Mouse (Mus musculus): ENCODE measurements around the gene Scn8a. TPM values are rescaled to one million over a fixed set of nuclear protein-coding genes. Genes with fewer than 3 reads are reported as not detected.
A peak's percentile ranks its signal among the peaks of the same experiment; 100 is the strongest.

Scn8a gene
- total RNA-seq, 1 experiment from 2014 or later = 4.2 TPM

DNA sequence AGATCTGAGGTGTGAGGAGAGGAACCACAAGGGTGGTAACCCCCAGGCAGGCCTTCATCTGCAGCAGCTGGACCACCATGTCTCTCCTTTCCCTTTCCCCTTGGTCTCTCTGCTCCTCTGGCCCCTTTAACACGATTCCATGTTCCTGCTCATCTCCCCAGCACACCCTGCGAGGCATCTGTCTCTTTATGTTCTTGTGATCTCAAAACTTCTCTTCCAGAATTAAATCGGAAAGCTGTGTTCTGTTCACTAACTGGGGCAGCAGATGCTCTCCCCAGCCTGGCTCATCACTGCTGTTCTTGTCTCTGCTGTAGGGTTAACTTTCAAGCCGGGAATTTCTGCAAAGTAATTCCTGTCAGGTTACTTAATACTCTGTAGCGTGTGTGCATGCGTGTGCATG, 91.3 kb downstream of the Scn8a start:
- DNase-seq = no peak

DNA sequence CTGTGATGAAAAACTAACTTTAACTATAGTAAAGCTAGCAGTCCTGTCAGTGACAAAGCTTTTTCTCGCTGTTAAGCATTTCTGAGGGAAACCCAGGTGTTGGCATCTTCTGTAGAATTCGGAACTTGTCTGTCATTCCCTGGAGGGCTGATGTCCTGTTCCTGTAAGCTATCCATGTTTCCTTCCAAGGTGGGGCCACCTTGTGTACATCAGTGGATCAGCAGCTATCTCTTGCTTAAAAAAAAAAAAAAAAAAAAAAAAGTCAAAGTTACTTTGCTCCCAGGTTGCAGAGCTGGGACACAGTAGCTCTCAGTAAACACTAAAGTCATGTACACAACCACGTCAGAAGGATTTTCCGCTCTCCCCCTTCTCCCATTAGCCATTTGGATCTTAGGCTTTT, 91.9 kb downstream of the Scn8a start:
- no peak for DNase-seq

DNA sequence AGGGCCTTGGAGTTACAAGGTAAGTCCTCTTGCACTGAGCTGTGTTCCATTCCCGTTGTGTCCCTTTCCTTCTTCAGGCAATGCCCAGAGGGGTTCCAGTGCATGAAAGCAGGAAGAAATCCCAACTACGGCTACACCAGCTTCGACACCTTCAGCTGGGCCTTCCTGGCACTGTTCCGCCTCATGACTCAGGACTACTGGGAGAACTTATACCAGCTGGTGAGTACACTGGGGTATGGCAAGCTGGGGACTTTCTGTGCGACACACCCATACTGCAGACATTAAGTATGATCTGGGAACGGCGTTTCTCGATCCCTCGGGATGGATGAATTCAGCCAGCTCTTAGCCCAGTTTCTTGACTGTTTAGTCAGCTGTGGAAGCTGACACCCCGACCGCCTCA, 101.8 kb downstream of the Scn8a start:
- no peak for DNase-seq

DNA sequence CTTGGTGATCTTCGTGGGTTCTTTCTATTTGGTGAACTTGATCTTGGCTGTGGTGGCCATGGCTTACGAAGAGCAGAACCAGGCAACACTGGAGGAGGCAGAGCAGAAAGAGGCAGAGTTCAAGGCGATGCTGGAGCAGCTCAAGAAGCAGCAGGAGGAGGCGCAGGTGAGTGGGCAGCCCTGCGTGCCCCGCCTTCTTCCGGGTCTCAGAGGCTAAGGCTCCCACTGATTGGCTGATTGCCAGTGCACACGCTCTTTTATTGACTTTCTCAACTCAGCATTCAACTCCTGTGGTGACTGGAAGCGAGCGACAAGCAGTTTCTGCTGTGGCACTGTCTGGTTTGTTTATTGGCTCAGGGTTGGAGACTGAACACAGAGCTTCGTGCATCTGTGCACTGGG, 103.1 kb downstream of the Scn8a start:
- DNase-seq = no peak

DNA sequence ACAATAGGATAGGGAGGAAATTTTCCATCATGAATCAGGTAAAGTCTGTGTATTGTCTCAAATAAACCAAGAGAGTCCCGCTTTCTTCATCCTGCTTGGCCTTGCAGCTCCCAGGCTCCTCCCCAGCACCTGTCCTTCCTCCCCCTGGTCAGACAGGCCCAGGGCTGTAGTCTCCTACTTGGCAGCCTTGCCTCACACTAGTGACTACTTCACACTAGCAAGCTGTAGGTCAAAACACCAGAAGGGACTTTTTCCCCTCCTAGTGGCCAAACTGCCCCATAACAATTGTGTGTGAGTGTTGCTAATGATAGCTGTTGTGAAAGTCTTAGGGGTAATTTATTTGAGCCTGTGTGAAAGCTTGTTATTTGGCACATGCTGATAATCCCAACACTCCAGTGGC, 105.0 kb downstream of the Scn8a start:
- peak; percentile 31 for DNase-seq

DNA sequence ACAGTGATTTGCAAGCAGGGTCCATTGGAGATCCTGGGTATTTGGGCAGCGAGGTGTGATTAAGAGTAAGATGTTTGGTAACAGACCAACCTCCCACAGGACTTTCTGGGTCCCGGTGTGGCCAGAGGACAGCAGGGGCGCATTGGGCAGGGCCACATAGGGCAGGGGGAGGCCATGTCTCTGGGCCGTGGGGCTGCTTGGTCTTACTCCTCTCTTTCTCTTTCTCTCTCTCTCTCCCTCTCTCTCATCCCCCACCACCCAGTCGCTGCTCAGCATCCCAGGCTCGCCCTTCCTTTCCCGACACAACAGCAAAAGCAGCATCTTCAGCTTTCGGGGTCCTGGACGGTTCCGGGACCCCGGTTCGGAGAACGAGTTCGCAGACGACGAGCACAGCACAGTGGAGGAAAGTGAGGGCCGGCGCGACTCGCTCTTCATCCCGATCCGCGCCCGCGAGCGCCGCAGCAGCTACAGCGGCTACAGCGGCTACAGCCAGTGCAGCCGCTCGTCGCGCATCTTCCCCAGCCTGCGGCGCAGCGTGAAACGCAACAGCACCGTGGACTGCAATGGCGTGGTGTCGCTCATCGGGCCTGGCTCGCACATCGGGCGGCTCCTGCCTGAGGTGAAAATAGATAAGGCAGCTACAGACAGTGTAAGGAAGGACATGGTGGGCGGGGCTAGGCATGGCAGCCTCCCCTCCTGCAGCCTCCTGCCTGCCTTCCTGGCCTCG, 113.9 kb downstream of the Scn8a start:
- peak; percentile 67 for DNase-seq

DNA sequence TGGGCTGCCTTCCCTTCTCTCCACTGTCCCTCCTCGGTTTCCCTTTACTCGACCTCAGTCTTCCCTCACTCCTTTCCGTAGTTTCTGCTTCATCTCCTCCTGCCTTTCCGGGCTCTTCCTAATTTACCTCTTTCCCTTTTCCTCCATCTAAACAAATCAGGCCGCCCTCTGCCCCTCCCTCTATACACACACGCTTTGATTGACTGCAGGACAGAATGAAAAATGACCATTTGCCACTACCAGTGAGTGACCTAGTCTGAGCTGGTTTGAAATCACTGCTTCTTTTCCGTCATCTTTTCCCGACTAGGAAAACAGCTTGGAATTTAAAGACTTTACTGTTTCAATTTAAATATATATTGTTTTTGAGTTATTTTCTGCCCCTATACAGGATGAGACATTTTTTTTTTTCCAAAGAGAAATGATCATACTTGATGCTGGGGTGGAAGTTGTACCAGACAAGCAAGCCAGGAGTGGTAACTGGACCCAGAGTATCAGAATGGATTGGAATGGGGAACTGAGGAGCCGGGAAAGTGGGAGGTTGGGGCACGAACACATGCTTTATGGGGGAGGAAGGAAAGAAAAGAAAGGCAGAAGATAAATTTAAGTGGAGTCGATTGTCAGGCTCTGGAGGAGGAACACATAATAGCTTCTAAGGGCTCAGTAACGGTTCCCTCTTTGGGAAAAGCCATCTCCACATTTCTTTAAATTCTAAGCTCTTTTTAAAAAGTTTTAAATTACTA, 114.7 kb downstream of the Scn8a start:
- no peak for DNase-seq

DNA sequence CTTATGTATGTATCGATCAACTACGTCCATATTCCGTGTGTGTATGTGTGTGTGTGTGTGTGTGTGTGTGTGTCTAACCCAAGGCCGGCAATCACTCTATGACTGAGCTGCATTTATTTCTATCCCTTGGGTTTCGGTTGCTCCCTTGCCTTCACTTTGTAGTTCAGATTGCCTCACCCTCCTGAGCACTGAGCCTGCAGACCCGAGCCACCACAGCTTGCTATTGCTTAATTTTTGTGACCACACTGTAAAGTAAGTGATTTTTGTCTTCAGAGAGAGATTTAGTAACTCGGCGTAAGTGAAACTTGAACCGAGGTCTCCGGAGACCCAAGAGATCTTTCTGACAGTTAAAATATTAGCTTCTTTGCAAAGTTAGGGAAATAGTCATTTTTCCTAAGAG, 116.8 kb downstream of the Scn8a start:
- no peak for DNase-seq

DNA sequence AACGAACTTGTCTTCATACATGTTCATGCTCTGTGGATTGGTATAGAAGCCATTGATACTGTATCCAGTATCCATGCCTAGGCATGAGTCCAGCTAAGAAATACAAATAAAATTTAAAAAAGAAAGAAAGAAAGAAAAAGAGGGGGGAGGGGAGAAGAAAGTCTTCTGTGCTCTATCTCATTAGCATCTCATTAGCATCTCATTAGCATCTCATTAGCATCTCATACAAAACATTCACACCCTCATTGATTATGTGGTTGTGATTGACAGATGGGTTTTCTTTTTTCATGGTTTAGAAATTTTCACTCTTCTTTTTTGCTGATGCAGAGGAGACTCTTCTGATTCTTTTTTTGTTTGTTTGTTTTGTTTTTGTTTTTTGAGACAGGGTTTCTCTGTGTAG, 117.4 kb downstream of the Scn8a start:
- no peak for DNase-seq

DNA sequence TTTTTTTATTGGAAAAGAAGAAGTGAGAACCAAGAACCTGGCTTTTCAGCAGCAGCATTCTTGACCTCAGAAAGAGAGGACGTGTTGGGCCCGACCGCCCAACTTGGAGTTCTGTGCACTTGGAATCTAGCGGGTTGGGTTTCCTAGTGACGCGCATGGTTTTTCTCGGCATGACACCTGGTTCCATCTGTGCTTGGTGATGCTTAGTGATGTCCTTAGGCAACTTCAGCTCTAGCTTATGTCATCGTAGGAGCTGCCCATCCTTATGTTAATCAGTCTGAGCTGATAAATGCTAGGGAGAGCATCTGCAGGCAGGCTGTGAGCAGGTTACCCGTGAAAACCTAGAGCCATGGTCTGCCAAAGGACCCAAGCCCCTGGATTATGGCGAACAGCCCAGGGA, 120.6 kb downstream of the Scn8a start:
- DNase-seq = no peak

DNA sequence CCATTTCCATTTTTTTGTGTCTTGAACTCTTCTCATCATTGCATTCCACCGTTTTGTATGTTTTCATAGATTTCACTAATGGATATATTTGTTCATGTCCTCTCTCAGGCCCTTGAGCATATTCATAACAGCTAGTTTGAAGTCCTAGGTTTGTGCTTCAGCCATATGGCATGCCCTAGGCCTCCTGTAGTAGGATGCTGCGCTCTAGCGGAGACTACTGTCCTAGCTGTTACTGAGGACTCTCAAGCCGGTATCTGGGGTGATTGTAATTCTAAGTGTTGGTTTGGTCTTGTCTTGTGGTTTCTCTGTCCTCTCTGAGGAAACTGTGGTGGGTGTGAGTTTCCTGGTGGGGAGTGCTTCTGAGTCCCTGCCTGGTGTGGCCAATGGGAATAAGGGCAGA, 127.4 kb downstream of the Scn8a start:
- peak; percentile 53 for DNase-seq

DNA sequence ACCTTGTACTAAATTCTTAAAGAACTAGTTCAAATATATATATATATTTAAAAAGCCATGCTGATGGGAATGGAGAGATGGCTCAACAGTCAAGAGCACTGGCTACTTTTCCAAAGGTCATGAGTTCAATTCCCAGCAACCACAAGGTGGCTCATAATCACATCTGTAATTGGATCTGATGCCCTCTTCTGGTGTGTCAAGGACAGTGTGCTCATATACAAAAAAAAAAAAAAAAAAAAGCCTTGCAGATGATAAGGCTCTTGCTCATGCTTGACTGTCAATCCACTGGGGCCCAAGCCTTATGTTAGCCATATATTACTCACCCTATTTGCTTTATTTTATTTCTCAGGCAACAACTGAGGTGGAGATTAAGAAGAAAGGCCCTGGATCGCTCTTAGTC, 132.0 kb downstream of the Scn8a start:
- DNase-seq = no peak

DNA sequence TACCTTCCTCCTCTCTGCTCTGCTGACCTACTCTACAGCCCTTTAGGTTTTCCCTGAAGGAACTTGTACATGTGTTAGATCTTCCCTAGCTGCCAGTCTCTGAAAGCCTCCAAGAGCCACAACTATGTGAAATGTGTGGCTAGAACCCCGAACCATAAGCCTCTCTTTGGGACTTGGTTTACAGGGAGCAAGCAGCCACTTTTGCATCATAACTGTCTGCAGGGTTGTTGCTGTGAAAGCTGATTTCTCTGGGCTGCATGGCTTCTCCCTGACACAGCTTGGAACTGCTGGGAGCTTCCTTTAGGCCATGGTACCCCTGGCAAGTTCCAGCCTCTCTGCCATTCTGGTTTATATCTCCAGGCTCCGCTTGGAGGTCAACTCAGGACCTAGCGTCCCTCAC, 132.8 kb downstream of the Scn8a start:
- no peak for DNase-seq

DNA sequence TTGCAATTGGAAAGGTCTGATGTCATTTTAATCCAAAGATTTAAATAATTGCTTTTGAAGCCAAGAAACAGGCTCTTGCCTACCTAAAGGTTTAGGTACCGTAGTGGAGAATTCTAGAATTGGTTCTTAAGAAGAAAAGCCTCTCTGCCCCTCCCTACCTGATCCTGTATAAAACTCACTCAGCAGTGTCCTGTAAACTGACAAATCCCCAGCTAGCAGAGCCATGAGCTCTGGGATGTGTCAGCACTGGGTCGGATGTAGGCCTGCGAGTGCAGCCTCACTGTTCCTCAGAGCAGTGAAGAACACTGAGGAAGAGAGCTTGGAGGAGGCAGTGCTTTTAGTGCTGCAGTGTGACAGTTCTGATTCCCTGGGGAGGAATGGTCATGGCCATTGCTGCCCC, 134.9 kb downstream of the Scn8a start:
- no peak for DNase-seq

DNA sequence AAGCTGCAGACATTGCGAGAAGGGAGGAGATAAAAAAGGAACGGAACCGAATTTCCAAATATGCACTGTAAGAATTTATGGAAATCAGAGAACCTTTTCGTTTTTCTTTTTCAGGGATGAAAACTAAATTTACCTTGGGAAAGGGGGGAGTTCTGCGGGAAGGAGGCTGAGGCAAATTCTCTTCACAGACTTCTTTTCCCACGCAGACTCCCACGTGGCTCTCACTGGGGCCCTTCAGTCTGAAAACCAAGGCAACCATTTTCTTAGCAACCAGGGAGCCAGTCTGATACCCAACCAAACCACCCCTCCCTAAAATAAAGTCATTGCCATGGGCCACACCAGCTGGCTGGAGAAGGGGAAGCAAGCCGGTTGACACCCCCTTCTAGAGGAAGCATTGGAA, 136.1 kb downstream of the Scn8a start:
- no peak for DNase-seq

DNA sequence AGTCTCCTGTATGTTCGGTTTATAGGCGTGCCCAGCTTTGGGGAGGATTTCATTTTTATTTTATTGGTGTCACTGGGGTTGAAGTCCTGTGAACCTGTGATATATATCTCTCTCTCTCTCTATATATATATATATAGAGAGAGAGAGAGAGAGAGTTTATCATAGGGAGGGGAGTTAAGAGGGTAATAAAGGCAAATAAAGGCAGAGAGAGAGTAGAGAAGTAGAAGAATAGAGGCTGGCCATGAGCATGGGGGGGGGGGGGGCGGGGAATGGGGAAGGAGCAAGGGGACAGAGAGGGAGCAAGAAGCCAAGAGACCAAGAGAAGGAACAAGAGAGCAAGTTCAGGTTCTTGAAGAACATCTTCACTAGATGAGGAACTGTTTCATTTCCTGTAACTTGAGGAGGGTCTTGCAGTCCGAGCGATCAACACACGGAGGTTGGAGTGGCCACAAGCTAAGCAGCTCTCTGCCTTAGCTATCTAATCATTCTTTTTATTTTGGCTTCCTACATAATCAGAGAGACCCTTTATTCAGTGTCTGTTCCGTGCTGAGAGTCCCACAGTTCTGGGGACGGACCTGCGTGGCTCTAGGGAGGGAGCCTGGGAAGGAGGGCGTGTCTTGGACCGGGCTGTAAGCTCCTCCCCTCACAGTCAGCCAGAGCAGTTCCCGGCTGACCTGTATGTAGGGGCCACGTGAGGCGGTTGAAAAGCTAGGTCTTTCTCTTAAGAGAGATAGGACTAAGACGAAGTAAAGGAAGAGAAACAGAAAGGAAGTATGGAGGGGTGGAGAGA, 136.8 kb downstream of the Scn8a start:
- peak; percentile 80 for DNase-seq

DNA sequence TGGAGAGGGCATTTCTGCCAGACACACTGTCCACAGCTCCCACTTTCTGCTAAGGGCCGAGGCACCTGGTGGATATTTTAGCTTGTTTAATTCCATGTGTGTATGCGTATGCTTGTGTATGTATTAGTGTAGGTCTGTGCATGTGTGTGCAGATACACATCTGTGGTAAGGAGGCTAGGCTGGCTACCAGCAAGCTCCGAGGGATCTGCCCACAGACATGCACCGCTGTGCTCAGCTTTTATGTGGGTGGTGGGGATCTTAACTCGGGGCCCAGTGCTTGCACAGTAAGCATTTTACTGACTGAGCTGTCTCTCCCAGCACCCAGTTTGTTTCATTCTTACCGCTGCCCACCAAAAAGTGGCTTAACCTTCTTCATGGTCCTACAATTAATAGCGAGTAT, 137.6 kb downstream of the Scn8a start:
- no peak for DNase-seq

DNA sequence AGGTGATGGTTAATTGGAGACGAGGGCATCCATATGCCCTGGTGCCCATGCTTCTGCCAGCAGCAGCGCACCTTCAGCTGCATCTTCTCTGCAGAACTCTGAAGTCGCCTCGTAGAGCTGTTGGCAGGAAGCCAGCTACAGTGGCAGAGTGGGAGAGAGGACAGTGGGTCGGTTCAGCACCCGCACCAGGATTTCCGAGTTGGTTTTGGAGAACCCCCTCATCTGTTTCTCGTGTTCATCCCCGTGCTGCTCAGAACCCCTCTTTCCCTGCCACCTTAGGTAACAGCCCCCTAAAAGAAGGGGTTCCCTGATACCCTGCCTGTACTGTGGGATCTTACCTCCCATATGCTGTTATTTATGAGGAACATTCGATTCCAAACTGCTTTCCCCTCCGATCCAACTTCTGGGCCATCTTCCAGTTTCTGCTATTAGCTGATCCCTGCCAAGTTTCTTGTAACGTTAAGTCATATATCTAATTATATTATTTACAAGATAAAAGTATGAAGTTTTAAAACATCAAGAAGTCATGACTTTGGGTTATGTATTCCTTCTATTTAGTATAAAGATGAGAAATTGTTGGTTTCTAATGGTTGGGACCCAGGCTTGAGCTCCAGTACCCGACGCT, 138.8 kb downstream of the Scn8a start:
- DNase-seq = no peak

DNA sequence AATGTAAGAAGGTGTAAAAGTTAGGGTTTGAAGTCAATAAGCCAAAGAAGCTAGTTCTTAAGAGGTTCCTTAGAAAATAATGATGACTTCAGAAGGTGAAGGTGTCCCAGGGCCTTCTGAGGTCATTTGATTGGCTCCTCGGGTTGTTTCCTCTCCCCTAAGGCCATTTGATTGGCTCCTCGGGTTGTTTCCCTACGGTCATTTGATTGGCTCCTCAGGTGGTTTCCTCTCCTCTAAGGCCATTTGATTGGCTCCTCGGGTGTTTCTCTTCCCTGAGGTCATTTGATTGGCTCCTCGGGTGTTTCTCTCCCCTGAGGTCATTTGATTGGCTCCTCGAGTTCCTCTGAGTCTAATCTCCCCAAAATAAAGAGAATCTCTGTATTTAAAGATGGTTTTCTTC, 141.7 kb downstream of the Scn8a start:
- no peak for DNase-seq

DNA sequence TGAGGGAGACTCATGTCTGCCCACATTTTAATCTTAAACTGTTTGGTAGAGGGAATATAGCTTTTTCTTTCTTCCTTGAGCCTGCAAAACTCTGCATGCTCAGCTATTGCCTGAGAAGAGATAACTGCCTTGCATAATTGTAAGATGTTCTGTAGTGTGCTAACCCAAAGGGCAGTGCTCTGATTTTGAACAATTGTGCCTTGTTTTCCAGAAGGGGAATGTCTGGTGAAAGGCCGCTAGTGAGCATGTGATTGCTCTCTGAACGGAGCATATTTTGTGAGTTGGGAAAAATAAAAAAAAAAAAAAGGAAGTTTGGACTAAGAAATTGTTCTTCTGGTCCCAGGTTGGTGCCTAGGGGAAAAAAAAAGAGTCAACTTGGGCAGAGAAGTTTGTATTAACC, 159.3 kb downstream of the Scn8a start:
- DNase-seq = no peak

DNA sequence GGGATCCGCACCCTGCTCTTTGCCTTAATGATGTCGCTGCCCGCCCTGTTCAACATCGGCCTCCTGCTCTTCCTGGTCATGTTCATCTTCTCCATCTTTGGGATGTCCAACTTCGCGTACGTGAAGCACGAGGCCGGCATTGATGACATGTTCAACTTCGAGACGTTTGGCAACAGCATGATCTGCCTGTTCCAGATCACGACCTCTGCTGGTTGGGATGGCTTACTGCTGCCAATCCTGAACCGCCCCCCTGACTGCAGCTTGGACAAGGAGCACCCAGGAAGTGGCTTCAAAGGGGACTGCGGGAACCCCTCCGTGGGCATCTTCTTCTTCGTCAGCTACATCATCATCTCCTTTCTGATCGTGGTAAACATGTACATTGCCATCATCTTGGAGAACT, 170.0 kb downstream of the Scn8a start:
- DNase-seq = peak; percentile 28

DNA sequence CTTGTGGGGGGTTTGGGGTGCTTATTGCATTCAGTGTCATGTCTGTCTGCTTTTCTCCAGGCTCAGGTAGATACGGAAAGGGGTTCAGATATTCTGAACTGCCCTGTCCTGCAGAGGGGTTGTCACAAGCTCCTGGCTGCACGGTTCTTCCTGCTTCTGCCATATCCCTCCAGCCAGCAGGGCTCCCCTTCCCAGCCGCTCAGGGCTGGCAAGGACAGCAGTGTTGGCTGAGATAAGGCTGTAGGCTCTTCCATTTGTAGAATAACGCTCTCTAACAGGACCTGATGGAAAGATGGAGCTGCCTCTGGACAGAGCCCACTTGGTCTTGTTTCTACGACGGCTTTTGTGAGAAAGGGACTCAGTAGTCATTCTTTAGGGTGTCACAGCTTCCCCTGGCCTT, 172.3 kb downstream of the Scn8a start:
- no peak for DNase-seq

DNA sequence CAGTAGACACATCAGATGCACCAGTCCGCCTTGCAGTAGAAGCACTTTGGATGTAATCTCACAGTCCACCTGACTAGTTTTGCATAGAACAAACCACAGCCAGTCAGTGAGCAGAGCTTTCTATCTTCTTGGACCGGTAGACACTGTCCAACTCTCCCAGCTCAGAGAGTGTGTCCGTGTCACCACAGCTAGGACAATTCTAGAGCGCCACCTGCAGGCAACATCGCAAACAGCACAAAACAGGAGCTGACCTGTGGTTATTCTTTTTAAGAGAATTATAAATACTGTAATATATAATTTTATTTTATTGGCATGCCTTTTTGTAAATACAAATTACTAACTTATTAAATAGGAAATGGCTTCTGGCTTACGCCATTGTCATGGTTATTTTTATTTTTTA, 173.0 kb downstream of the Scn8a start:
- peak; percentile 80 for DNase-seq
